Mouse (Mus musculus): ENCODE measurements around the gene Ugp2.

Gene Ugp2

DNA sequence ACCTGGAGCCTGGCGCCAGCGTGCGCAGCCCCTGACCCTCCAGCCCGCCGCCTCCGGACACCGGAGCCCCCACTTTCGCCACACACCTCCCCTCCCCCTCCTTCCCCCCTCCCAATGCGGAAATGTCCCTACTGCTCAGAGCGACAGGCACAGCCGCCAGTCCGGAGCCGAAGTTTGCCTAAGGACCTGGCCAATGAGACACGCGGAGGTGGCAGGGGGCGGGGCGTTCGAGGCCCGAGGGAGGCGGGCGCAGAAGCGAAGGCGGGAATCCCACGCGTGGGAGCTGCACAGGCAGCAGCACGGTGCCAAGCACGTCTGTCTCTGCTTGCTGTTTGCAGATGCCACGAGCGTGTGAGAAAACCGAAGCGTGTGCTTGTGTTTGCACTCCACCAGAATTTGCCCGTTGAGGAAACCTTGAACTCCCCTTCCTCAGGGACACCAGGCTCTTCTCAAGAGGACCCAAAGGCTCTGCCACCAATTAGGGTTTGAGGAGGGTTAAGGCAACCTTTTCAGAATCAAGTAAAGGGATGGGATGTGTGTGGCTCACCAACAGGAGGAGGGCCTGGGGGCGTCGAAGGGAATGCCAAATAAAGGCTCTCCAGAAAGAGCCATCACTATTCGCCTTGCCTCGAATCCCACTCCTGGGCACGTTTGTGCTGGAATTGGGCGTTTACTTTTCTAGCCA lies at the start of gene Ugp2:
Gene Ugp2 (minus strand): TSS at position 80 of the 685 bp plus-strand sequence.
- DNase-seq (ENCODE audit: extremely low spot score, low read depth, low spot score): peak; percentile 72

DNA sequence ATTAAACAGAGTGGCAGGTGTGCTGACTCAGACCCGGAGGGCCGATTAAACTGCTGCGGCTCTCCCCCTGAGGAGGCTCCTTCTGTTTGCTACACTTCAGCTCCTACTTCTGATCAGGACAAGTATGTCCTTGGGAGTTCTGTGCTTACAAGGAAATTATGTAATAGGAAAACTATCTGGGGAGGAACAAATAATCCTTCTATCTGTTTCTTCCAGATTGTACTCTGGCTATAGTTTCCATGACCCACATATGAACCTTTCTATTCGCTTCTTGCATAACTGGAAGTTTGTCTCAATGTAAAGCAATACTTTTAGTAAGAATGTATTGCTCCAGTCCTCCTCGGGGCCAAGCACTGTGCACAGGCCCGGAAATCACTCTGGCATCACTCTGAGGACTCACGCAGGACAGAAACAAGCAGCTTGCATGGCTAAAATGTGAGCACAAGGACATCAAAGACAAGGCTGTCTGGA lies 43.9 kb upstream of the Ugp2 start:
- no peak for DNase-seq (ENCODE audit: extremely low spot score, low read depth, low spot score)

DNA sequence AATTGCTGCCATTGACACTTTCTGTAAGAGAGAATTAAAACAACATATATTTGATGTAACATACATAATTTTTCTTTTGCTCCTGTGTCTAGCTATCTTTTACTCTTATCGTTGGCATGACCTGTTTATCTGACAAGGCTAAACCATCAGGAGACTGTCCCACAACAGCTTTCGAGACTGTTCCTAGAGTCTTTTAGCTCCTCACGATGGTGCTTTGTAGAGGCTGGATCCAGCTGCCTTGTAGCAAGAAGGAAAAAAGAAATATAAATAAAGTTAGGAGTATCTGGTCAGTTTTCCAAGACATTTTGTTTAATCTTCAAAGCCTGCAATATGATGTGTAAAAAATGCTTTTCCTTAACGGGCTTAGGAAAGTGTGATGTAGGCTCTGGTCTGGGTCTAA lies 35.7 kb upstream of the Ugp2 start:
- DNase-seq (ENCODE audit: extremely low spot score, low read depth, low spot score): no peak

DNA sequence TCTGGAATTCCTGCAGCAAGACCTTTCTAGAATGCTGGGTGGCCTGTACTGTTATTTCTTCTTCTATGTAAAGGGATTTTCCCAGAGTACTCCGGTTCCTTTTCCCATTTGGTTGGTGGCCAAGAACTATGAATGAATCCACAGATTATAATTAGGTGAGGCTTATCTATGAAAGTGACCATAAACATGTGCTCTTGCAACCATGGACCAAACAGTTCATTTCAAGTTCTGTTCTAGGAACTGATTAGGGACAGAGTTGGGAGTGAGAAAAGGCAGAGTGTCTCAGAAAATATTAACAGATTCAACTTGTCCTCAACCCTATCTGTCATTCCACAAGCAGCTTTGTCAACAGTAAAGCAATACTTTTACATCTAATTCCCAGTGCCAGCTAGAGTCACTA lies 35.1 kb upstream of the Ugp2 start:
- DNase-seq (ENCODE audit: extremely low spot score, low read depth, low spot score): no peak

DNA sequence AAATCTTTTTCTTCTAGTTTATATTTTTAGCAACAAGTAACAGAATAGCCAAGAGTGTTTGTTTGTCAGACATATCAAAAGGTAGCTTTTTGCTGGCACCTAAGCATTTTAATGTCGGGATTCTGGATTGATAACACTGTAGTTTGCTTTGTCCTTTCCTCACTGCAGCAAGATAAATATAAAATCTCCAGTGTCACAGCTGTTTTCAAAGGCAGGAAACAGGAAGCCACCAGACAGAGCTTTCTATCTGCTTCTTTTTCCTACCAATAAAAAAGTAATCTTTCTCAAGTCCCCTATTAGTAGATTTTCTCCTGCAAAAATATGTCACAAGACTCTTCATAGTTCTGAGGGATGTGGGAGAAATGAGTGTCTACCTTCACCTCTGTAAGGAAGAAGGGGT lies 32.9 kb upstream of the Ugp2 start:
- no peak for DNase-seq (ENCODE audit: extremely low spot score, low read depth, low spot score)

DNA sequence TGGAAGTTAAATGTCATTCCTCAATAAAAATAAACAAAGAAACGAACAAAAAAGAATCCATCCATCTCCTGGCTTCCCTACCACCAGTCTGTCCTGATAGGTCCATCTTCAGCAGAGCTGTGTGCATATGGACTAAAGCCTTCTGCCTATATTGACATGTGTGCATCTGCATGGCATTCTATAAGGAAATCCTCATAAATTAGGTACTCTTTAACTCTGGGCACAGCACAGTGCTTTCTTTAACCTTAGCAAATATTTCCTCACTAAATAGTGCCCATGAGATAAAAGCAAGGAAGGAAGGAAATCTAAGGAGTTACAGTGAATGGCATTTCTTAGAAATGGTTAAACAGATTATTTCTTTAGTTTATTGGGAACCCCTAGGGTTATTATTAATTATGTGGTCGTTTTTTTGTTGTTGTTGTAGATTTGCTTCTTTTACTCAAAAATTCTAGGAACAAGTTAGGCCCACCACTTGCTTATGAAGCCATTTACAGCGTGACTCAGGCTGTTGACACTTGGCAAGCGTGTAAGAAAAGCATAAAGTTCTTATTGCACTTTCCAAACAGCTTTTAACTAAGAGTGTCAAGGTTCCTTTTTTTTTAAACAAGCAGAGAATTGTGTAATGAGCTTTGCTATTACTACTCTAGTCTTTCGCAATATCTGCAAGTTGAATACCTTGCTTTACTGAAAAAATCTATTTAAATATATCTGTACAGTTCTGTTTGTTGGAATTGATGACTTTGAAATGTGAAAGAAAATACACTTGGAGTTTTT lies 31.7 kb upstream of the Ugp2 start:
- DNase-seq (ENCODE audit: extremely low spot score, low read depth, low spot score): no peak

DNA sequence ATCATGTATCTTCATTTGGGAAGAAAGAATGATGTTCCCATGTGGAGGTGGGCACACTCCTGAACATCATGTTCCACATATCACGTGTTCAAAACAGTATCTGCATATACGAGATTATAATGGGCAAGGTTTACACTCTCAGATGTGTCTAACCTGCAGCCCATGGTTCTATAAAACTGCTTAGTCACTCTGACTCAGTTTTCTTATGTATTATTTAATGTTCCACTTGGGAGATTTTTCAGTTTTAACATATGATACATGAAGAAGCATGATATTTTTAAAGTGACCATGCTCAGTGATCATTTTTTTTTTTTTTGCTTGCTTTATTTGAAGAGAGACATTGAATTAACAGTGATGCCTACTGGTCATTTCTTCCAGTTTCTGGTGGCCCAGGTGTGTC lies 30.2 kb upstream of the Ugp2 start:
- DNase-seq (ENCODE audit: extremely low spot score, low read depth, low spot score): no peak

DNA sequence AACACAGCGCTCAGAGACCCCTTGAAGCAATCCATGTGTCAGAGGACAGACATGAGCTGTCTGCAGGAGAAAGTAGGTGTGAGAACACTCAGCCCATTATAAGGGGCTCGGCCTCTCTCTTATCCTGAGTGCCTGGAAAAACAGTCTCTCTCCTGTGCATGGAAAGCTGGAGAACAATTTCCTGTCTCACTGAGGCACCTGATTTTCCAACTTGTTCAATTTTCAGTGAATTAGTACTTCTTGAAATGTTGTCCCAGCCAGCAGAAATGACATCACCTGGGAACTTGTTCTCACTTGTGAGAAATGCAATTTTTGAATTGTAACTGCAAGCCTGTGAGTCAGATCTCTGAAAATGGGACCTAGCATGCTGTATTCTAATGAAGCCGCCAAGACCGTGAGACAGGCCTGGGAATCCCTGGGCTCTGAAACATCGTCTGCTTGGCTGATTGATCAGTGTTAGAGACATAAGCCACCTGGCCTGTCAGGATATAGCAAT lies 28.2 kb upstream of the Ugp2 start:
- no peak for DNase-seq (ENCODE audit: extremely low spot score, low read depth, low spot score)

DNA sequence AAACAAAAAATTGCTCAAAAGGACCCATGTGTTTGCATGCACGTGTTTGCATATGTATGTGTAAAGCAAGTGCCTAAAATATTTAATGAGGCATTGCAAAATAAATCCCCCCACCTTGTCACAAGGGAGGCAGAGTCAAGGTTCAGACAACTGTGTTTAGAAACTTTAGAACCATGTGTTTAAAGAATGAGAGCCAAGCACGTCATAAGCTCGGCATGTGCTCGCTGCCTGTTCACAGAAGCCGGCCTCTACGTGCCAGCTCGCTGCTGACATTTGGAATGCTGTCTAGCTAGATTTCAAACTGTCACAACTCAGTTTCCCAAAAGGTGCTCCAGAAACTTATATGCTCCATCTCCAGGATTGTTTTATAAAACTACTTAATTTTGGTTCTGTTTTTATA lies 27.5 kb upstream of the Ugp2 start:
- DNase-seq (ENCODE audit: extremely low spot score, low read depth, low spot score): no peak

DNA sequence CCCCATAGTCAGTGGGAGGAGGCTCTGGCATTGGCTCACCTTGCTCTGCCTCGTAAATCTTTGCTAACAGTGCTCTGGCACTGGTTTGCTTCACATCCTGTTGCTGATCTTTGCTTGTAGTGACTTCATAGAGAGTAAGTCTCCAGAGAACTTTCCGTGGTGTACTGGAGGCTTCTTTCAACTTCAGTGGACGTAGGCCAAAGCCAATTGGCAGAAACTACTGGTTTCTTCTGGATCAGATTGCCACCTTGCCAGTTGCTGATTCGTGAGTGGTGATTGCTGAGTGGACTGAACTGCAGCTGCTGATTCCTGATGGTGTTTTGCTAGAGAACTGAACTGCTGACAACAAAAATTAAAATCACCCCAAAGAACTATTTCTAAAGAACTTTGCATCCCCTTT lies 15.8 kb upstream of the Ugp2 start:
- no peak for DNase-seq (ENCODE audit: extremely low spot score, low read depth, low spot score)

DNA sequence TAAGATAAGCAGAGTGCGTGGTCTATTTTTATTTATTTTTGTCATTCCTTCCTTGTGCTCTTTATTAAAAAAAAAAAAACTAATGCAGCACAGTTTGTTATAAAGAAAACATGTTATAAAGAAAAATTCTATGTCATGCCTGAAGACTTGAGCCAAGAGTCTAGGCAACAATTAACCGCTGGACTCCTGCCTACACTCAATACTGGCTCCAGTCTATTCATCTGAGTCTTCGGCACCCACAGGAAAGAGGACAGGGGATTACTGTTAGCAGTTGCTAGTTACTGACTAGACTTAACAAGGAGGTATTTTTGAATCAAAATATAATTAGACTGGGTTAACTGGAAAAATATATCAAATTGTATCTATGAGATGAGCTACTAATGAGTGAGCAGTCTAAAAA lies 3.1 kb upstream of the Ugp2 start:
- DNase-seq (ENCODE audit: extremely low spot score, low read depth, low spot score): no peak

DNA sequence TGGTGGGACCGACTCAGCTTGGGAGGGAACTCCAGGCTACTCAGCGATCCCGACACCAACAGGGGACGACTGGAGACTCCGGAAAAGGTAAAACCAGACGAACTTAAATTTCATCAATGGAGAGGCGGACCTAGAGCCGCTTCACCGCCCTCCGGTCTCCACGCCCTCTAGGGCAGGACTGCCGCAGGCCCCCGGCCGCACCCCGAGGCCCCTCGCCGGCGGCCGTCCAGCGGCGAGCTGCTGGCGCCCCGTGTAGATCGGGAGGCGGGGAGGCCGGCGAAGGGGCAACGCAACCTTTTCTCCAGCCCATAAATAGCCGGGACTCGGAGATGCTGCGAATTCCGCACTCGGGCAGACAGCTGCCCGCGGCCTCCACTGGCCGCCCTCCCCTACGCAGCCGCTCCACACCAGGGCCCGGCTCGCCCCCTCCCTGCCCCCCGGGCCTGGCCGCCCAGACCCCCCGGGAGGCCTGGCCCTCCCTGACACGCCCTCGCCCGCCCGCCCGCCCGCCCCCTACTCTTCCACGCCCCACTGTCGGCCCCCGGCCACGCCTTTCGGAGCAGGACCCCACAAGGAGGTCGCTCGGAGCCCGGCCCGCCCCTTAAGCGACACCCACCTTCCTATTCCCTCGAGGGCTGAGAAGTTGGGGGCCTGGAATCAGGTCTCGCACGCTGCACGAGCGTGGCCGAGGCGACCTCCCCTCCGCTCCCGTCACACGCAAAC lies 441 bp downstream of the Ugp2 start:
- peak; percentile 28 for DNase-seq (ENCODE audit: extremely low spot score, low read depth, low spot score)

DNA sequence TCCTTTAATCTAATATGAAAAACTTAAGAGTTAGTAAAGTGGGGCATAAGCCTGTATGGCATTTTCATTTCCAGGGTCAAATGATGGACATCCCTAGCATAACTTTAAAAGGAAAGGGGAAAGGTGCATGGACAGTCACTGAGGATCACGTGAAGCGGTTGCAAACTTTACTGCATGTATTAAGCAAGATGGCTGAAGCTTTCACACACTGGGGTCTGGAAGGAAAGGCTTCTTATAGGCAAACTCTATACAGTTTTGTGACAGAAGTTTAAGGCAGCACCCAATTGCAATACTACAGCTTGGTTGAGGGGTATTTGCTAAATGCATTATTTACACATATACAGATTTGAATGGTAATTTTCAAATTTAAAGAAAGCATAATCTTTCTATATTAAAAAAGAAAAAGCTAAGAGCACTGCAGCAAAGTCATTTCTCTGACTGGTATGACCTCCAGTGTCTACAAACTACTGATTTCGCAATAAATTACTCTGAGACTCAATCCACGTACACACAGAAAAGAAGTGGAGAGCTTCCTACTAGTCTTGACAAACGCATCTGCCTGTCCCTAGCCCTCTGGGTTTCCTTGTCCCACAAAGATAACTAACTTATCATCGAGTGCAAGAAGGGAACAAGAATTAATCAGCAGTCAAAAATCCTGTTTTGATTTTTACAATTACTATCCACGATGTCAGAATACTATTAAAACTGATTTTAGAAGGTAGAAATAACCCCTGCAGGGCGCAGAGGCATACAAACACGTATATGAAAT lies 1.6 kb downstream of the Ugp2 start:
- no peak for DNase-seq (ENCODE audit: extremely low spot score, low read depth, low spot score)

DNA sequence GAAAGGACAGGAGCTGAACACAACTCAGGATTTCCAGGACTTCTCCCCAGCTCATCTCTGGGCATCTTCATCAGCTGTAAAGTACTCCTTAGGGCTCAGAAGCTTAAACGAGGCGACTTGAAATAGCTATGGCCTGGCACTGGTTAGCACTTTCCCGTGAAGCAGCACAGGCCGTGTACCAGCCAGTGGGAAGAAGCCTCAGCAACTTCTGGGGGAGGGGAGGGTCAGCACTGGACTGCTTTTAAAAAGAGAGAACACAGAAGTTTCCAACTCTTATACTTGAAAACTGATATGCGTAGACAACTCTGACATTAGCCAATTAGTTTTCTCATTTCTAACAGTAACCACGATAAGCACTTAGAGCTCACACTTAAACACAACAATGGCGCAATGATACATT lies 2.5 kb downstream of the Ugp2 start:
- DNase-seq (ENCODE audit: extremely low spot score, low read depth, low spot score): no peak

DNA sequence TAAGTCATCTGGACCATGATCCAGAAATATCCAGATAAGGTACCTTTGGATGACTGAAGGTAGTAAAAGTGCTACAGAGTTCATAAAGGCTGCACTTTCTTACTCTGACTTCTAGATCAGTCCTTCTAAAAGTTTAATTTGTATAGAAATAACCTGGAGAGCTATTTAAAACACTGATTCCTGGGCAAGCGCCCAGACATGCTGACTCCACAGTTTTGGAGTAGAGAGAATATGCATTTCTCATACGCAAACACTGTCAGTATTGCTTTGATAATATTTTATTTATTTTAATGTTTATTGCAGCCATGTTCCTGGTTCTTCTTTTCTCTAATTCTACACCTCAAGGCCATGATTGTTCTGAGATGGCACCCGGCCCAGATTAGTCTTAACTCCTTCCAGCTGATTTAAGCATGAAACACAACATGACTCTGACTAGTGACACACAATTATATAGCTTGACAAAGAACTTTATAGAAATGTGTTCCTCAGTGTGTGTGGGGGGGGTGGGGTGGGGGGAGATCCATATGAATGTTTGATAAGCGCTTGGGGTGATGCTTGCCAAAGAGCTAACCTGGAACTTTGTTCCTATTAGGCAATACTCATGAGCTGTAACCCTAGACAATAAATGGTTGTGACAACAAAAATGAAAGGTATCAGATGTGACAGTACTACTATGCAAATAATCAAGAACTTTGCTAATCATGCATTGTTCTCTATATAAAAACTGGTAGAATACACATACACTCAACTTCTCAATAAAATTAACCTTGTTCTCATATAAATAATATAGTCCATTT lies 7.7 kb downstream of the Ugp2 start:
- DNase-seq (ENCODE audit: extremely low spot score, low read depth, low spot score): no peak

DNA sequence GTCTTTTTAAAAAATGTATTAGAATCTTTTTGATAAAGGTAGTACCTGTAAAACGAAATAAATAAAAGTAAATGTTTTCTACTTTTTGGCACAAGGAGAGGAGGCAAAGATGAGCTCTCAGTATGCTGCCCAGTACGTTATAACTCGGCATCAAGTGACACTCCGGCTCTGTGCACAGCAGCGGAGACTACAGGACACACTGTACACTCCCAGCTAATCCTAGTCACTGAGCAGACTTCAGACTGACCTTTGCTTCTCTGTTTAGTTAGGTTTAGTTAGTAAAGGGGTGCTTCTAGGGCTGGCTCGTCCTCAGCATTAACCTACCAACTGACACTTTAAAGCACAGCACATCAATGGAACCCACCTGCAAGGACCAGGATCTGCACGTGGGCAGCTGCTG lies 19.7 kb downstream of the Ugp2 start:
- DNase-seq (ENCODE audit: extremely low spot score, low read depth, low spot score): no peak

DNA sequence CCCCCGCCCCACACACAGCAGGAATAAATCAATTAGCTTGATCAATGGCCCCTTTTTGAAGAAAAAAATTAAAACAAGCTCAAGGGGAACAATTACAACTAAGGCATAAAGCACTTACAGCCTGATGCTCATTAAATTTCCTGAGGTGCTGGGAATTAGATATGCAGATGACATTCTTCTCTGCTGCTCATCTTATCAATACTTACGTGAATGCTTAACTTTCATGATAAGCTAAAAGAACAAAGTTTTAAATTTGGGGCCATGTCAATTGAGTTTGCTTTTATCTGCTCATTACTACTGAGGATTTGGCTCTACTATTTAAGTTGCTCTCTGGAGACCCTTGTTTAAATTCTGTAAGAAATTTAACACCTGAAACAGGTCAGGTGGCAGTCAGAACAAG lies 22.1 kb downstream of the Ugp2 start:
- DNase-seq (ENCODE audit: extremely low spot score, low read depth, low spot score): no peak

DNA sequence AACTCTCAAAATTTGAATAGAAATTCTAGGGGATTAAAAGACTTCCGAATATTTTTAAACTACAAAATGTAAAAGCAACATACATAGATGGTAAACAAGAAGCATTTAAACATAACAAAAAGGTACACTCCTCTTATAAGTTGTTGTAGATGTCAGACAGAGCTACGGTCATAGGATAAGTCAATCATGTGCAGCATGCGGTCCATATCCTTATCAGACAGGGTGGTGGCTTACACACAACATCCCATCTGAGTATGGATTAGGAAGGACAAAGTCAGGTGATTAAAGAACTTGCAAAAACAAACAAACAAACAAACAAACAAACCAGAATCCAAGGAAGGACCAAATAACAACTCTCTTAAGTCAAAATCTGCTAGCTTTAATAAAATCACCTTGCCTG lies 25.0 kb downstream of the Ugp2 start:
- no peak for DNase-seq (ENCODE audit: extremely low spot score, low read depth, low spot score)

DNA sequence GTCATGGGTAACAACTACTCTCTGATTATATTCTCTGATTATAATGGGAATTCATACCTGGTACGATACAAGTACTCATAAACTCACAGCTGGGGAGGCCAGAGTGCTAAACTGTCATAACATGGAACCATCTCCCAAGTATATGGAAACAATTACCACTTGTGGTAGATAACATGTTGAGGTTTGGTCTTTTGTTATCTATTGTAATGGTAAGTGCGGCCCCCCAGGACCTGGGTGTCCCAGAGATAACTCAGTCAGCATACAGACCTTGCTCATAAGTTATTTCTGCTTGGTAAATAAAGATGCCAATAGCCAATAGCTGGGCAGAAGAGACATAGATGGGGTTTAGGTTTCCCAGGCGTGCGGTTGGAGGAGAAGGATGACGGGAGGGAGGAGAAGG lies 27.5 kb downstream of the Ugp2 start:
- DNase-seq (ENCODE audit: extremely low spot score, low read depth, low spot score): no peak

DNA sequence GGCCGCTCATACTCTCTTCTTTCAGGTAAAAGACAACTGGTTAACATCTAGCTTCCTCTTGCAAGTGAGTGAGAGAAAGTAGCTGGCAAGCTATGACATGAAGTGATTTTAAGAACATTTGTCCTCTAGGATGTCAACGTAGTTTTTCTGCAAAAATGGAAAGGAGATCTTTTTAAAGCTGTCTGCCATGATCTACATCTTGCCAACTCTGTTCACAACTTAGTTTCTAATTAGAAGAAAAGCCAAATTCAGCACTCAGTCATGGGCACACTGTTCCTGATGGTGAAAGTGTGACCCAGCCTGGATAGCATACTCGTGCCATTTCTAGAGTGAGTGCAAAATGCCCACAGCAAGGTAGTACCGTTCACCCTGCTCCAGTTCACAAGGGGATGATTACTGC lies 31.9 kb downstream of the Ugp2 start:
- DNase-seq (ENCODE audit: extremely low spot score, low read depth, low spot score): no peak

All from hindlimb bud, embryonic 11.5 days (tissue).